Mouse (Mus musculus) cerebellum, adult 9-10 months (tissue): Measurements from ENCODE around the gene Ednra.
"Not testable (repeated sequence)": the region's sequence is repeated elsewhere in the genome, so short reads cannot be mapped to it uniquely, and the experiment has no call there.

ENCODE experiments used
- DNase-seq: peaks from one replicate; pipeline ENCODE4 v3.0.0; 2022

Ednra gene

GRCm38 (mm10) chr8:77717036-77717435 lies 7.2 kb downstream of the Ednra start:
- DNase-seq: no peak

DNA sequence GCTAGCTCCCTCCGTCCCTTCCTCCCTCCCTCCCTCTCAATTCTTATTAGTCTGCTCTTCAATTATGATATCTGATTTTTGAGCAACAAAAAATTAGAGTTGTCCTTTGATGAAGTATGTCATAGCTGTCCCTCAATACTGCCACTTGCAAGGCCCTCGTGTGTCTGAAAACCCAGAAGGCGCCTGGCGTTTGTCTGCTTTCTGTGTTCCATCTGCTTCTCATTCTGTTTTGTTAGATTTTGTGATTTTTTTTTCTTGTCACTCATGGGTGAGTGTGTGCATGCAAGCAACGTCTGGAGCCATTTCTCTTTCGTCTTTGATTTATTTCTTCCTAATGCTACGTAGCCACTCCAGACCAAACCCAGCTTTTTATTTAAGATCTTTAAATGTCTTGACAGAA lies 9.8 kb downstream of the Ednra start:
- DNase-seq: no peak

DNA sequence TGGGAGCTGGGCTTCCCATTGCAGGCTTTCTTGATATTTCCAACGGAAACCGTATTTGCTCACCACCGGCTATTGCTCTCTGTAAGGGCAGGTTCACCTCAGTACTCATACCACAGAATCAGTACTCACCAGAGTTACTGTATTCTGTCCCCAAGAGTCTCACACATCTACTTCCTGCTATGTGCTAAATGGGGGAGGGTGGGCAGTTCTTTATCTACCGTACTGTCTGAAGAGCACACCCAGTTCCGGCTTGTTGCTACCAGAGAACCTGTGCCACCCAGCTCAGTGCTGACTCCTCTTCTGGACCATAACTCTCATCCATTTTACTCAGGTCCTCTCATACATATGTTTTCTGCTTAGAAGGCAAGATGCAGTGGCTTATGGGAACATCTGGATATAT lies 10.6 kb downstream of the Ednra start:
- DNase-seq: no peak

DNA sequence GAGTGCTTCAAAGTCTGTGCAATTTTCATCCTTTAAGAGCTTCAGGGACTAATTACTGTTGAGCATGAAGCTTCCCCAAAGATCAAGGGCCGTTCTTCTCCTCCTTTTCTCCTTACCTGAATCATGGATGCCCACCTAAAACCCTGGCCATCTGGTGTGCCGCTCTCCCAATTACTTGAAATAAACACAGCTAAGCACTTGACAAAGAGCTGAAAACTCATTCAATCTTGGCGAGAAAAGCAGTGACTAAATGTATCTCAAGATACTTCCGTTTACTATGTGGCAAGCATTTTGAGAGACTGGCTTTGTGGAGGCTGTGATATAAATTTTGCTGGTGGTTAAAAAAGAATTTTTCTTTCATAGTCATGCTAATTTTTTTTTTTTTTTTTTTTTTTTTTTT lies 19.5 kb downstream of the Ednra start:
- DNase-seq: no peak

GRCm38 (mm10) chr8:77698028-77698427 lies 26.2 kb downstream of the Ednra start:
- no peak for DNase-seq

GRCm38 (mm10) chr8:77696182-77696581 lies 28.1 kb downstream of the Ednra start:
- DNase-seq: no peak

GRCm38 (mm10) chr8:77695486-77696058 lies 28.7 kb downstream of the Ednra start:
- no peak for DNase-seq

DNA sequence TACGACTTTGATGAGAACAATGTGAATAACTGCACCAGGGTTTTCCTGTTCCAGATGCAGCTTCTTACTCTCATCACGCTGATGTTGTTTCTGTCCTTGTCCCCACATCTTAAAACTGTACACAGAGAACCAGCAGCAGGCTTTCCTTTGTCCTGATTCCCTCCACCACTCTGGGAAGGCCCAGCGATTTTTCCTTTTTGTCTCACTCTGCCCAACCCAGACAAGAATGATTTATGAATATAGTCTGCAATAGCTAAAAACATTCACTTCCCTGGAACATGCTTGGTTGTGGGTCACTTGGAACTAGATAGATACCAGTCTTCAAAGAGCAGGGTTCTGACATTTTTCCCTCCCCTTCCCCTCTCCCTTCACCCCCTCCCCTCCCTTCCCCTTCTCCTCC lies 29.2 kb downstream of the Ednra start:
- DNase-seq: no peak

DNA sequence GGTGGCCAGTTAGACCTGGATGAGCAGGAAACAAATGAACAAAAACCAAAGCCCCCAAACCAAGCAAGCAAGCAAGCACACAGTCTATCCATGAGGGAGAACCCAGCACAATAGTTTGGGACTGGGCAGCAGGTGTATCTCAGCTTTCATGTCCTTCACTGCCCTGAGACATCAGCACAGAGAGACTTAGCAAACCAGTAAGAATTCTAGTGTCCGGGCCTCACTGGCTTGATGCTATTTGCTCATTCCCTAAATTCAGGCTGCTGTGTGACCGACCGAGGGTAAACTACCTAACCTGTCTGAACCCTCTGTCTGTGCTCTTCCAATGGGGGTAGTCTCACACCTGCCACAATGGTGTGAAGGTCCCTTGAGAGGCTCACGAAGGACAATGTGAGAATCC lies 29.7 kb downstream of the Ednra start:
- DNase-seq: no peak

- not testable (repeated sequence) for DNase-seq
Measured at GRCm38 (mm10) chr8:77689421-77690059, 34.7 kb downstream of the Ednra start.

DNA sequence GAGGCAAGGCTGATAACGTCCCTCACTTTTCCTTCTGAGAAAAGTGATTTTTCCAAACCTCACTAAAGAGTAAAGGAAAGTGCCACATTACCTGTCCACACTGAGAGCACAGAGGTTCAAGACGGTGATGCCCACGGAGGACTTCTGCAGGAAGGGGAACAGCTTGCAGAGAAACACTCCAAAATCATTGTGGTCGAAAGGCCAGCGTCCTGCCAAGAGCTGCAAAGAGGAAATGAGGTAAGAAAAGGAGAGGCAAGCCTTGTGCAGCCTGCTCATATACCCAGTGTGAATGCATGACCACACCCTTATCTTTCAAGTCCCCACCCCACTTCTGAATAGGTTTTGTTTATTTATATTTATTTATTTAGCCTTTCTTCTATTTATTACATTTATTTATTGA lies 35.3 kb downstream of the Ednra start:
- no peak for DNase-seq

GRCm38 (mm10) chr8:77684372-77684771 lies 39.9 kb downstream of the Ednra start:
- DNase-seq: no peak

- DNase-seq: no peak
Measured at GRCm38 (mm10) chr8:77683356-77684106, 40.7 kb downstream of the Ednra start.

GRCm38 (mm10) chr8:77682008-77682934 lies 42.0 kb downstream of the Ednra start:
- no peak for DNase-seq

GRCm38 (mm10) chr8:77672036-77672435 lies 52.2 kb downstream of the Ednra start:
- no peak for DNase-seq

DNA sequence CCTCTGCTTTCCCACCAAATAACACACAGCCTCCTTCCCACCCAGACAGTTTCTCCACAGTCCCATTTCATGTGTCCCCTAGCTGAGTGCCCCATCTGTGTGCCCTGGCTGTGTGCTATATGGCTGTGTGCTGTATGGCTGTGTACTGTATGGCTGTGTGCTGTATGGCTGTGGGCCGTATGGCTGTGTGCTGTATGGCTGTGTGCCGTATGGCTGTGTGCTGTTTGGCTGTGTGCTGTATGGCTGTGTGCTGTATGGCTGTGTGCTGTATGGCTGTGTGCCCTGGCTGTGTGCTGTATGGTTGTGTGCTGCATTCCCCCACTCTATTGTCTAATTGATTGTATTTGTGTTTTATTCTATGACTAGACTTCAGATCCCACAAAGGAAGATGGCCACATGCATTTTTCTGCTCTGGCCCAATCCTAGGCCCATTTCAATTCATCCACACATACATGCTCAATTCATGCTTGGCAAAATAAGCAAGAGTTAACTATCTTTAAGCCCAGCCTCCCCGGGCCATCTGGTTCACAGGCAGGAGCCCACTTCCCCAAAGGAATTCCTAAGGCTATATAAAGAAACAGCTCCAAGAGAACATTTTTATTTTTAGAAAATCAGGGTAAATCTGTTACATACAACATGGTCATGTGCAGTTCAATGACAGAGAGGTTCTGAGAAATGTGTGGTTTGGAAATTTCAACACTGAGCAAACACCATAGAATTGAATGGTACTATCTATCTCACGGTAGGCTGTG lies 53.5 kb downstream of the Ednra start:
- DNase-seq: no peak

DNA sequence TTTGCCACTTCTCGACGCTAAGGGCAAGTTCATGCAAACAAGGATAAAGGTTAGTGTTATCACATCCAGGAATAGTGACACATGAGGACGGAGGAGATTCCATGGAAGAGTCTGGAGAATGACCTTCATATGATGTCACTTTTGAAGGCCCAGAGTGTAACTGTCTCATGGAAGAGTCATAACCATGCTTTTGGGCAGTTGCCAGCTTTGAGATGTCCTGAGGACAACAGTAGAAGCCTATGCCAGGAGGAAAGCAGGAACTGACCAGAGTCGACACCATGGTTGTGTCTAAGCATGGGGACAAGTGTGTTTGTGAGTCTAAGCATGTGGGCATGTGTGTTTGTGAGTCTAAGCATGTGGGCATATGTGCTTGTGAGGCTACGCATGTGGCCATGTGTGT lies 56.3 kb downstream of the Ednra start:
- no peak for DNase-seq

- DNase-seq: no peak
Measured at GRCm38 (mm10) chr8:77664901-77665300, 59.4 kb downstream of the Ednra start.

- no peak for DNase-seq
Measured at GRCm38 (mm10) chr8:77659534-77660080, 64.7 kb downstream of the Ednra start.

- no peak for DNase-seq
Measured at GRCm38 (mm10) chr8:77658356-77658755, 65.9 kb downstream of the Ednra start.

- no peak for DNase-seq
Measured at GRCm38 (mm10) chr8:77650646-77651190, 73.5 kb downstream of the Ednra start.
